Mouse (Mus musculus) small intestine, adult 2 months (tissue): ENCODE measurements around the gene Pkp3. TPM values are rescaled to one million over a fixed set of nuclear protein-coding genes. Genes with fewer than 3 reads are reported as not detected.
A peak's percentile ranks its signal among the peaks of the same experiment; 100 is the strongest.

Source experiments
- H3K27ac ChIP-seq: fragments of 200-500 bp; 2 replicates; pipeline ENCODE4 v1.5.1; 2012; ENCODE audit warnings: low read depth, low read length, control low read depth, inconsistent platforms; ENCODE audit not compliant: insufficient read depth
- H3K27me3 ChIP-seq: fragments of 200-500 bp; 2 replicates; pipeline ENCODE4 v1.6.1; 2012; ENCODE audit warnings: mild to moderate bottlenecking, moderate library complexity, low read length, inconsistent platforms; ENCODE audit not compliant: control insufficient read depth, insufficient read depth
- H3K36me3 ChIP-seq: fragments of 200-500 bp; 2 replicates; pipeline ENCODE4 v1.6.1; 2012; ENCODE audit warnings: mild to moderate bottlenecking, low read length, control low read depth, inconsistent platforms; ENCODE audit not compliant: control insufficient read depth, insufficient read depth
- H3K4me1 ChIP-seq: fragments of 200-500 bp; 2 replicates; pipeline ENCODE4 v1.6.1; 2012; ENCODE audit warnings: low read length, inconsistent platforms, mixed read lengths; ENCODE audit not compliant: control insufficient read depth, insufficient read depth, insufficient read length
- H3K4me3 ChIP-seq: fragments of 200-500 bp; 2 replicates; pipeline ENCODE4 v1.5.1; 2012; ENCODE audit warnings: low read depth, mild to moderate bottlenecking, control low read depth, inconsistent platforms, low read length, moderate library complexity
- CTCF ChIP-seq: fragments of 200-500 bp; IDR thresholded peaks from 2 replicates; pipeline ENCODE4 v1.5.1; 2012; ENCODE audit warnings: low read depth, mild to moderate bottlenecking, control low read depth, inconsistent platforms, low read length, moderate library complexity, mixed read lengths; ENCODE audit not compliant: insufficient replicate concordance, insufficient read length; ENCODE audit errors: extremely low read depth
- POLR2A ChIP-seq: fragments of 200-500 bp; IDR thresholded peaks from 2 replicates; pipeline ENCODE4 v1.6.1; 2012; ENCODE audit warnings: low read depth, mild to moderate bottlenecking, control low read depth, inconsistent platforms, low read length, moderate library complexity
- WGBS: fragments of 180-500 bp; shearing (Covaris S2); methylation state at CpG from one replicate; pipeline ENCODE4 v1.1.7; 2018; 5-methylcytosine and 5-hydroxymethylcytosine counted together
- polyA plus RNA-seq: library from polyadenylated mRNA; depleted of rRNA; stranded (reverse); fragments of >200 nt; gene quantifications from 2 replicates; pipeline ENCODE4 v1.2.3, GENCODE M21; 2012

The Pkp3 gene
- polyA plus RNA-seq, 1 experiment, result 236 TPM

- TF ChIP-seq CTCF, result no peak
- peak; percentile 55; the same call in 1 of the 2 replicates for TF ChIP-seq POLR2A
- Histone ChIP-seq H3K27me3 (no peaks in the 10 kb centered on the region), H3K4me1 (peaks cover 9% of the 10 kb centered on the region; the same call in 1 of the 2 replicates), H3K27ac (peak overlapping the region; percentile 90), H3K36me3 (peaks cover 30% of the 10 kb centered on the region), H3K4me3 (peak overlapping the region; percentile 79)
- 18% methylated on average over 34 of the region's 34 CpGs for WGBS
Observed at GRCm38 (mm10) chr7:141079481-141080449, 1.7 kb downstream of the Pkp3 start.

- H3K27ac ChIP-seq, result no peak overlapping the region
- peaks cover 15% of the 10 kb centered on the region for H3K4me1 ChIP-seq
- no peak for TF ChIP-seq CTCF
- no peak for TF ChIP-seq POLR2A
- WGBS, result 47% methylated on average over 8 of the region's 8 CpGs
- peaks cover 48% of the 10 kb centered on the region for H3K36me3 ChIP-seq
- H3K27me3 ChIP-seq, result no peaks in the 10 kb centered on the region
- peak overlapping the region; percentile 54 for H3K4me3 ChIP-seq
Observed at GRCm38 (mm10) chr7:141087894-141088293, 9.9 kb downstream of the Pkp3 start.

GRCm38 (mm10) chr7:141088473-141088872 is 10.5 kb downstream of the Pkp3 start:
- TF ChIP-seq CTCF (no peak), POLR2A (no peak)
- no peak overlapping the region for H3K27ac ChIP-seq
- 60% methylated on average over 18 of the region's 18 CpGs for WGBS

GRCm38 (mm10) chr7:141090228-141090627 is 12.2 kb downstream of the Pkp3 start:
- H3K27me3 ChIP-seq, result no peaks in the 10 kb centered on the region
- 43% methylated on average over 8 of the region's 8 CpGs for WGBS
- no peak overlapping the region for H3K4me3 ChIP-seq
- H3K36me3 ChIP-seq, result peaks cover 36% of the 10 kb centered on the region
- TF ChIP-seq POLR2A (no peak), CTCF (no peak)
- peak overlapping the region; percentile 70 for H3K27ac ChIP-seq
- H3K4me1 ChIP-seq, result peaks cover 15% of the 10 kb centered on the region

More at GRCm38 (mm10) chr7:141088473-141088872, 10.5 kb downstream of the Pkp3 start:
- peak overlapping the region; percentile 54 for H3K4me3 ChIP-seq
- peaks cover 43% of the 10 kb centered on the region for H3K36me3 ChIP-seq
- H3K27me3 ChIP-seq, result no peaks in the 10 kb centered on the region
- H3K4me1 ChIP-seq, result peaks cover 15% of the 10 kb centered on the region

- Histone ChIP-seq H3K27ac (no peak overlapping the region), H3K4me1 (peaks cover 15% of the 10 kb centered on the region), H3K27me3 (no peaks in the 10 kb centered on the region), H3K36me3 (peaks cover 32% of the 10 kb centered on the region), H3K4me3 (no peak overlapping the region)
- 19% methylated on average over 37 of the region's 37 CpGs for WGBS
- TF ChIP-seq POLR2A (0 out of 2 replicates have a peak, but pooled peaks have one; percentile 24), CTCF (peak; percentile 66; the same call in 1 of the 2 replicates)
Observed at GRCm38 (mm10) chr7:141092051-141092735, 14.2 kb downstream of the Pkp3 start.

GRCm38 (mm10) chr7:141093950-141094349 is 15.9 kb downstream of the Pkp3 start:
- H3K27me3 ChIP-seq, result no peaks in the 10 kb centered on the region
- no peak overlapping the region for H3K27ac ChIP-seq
- peaks cover 15% of the 10 kb centered on the region for H3K4me1 ChIP-seq
- WGBS, result 91% methylated on average over 6 of the region's 6 CpGs
- H3K36me3 ChIP-seq, result peaks cover 15% of the 10 kb centered on the region
- no peak overlapping the region for H3K4me3 ChIP-seq
- TF ChIP-seq CTCF (no peak), POLR2A (no peak)

GRCm38 (mm10) chr7:141094487-141095205 is 16.6 kb downstream of the Pkp3 start:
- Histone ChIP-seq H3K27me3 (no peaks in the 10 kb centered on the region), H3K27ac (no peak overlapping the region), H3K4me3 (no peak overlapping the region), H3K4me1 (peaks cover 11% of the 10 kb centered on the region), H3K36me3 (peaks cover 8% of the 10 kb centered on the region)
- 64% methylated on average over 15 of the region's 15 CpGs for WGBS
- TF ChIP-seq POLR2A, result no peak
- no peak for TF ChIP-seq CTCF
